Mouse (Mus musculus): ENCODE data around the gene Syne3.
A peak's percentile ranks its signal among the peaks of the same experiment; 100 is the strongest.

Gene Syne3

DNA sequence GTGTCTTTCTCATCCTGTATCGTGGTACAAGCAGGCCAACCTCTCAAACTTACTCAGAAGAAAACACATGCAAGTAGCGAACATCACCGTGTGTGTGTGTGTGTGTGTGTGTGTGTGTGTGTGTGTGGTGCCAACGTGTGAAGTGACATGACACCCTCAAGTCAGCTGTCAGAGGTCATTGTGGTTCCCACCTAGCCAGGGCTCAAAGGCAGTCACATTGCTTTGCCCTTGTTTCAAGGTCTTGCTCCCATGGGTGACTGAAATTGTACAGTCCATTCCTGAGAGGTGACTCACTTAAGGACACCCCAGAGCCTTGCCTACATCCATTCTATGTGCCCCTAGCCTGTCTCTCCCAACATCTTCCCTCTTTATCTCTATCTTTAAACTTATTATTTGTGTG lies 40.0 kb downstream of the Syne3 start:
- DNase-seq (ENCODE audit: low read depth, low spot score), result no peak

DNA sequence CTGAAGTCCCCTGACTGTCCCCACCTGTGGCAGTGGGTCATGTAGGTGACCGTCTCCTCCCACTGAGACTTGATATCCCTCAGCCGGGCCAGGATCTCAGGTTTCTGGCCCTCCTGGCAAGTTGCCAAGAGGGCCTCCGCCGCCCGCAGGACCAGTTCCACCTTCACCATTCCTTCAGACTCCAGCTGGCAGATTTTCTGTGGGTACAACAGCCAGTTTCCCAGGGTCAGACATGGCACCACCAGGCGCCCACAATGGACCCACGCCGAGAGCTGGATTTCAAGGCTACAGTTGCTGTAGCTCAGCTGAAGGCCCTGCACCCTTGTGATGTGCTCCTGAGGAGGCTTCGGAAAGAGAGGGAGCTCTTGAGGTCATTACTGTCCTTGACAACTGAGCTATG lies 40.4 kb downstream of the Syne3 start:
- no peak for DNase-seq (ENCODE audit: low read depth, low spot score)

DNA sequence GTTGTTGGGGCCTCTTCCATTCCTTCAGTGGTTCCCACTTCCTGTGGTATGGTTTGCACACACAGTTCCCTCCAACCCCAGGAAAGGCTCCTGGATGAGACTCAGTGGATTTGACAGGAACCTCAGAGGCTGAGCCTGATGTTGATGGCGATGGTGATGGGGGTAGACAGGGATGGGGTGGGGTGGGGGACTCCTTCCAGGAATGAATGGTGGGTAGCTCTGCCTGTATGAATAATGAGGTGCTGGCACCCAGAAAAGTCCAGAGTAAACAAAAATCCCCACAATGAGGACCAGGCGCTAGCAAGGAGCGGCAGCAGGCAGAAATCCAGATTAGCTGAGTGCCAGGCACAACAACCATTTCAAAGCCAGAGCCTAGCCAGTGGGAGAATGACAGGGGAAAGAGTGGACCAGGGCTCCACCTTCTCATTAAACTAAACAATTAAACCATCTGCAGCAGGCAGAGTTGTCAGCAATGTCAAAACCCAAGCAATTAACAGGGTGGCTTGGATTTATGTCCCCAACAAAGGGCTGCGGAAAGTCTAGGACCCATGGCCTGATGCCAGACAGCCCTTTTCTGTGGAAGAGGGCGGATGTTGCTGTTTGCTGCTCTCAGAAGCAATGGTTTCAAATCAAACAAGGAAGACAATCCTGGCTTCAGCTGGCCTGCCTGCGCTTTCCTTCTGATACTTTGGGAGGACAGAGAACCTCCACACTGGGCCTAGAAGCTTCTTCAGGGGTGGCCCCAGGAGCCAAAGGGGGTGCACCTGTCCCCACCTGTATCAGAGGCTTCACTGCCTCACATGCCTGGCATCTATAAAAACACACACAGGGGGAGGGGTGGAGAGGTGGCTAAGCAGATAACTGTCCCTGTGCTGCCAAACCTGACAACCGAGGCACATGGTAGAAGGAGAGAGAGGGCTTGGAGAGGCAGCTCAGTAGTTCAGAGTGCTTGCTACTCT lies 44.4 kb downstream of the Syne3 start:
- no peak for DNase-seq (ENCODE audit: low read depth, low spot score)

DNA sequence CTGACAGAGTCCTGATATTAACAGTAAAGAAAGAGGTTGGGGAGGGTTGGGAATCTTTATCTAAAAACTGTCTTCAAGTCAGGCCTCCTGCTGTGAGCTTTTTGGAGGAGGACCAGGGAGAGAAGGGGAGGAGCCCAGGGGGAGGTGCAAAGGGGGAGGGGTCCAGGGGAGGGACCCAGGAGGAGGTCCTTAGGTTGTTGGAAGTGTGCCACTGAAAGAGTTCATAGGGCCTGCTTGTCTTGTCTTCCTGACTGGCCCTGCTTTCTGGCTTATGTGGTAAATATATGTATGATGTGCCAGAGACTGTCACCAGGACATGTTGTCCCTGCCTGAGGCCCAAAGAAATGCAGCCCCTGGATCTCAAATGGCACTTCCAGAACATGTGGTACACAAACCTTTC lies 49.2 kb downstream of the Syne3 start:
- no peak for DNase-seq (ENCODE audit: low read depth, low spot score)

DNA sequence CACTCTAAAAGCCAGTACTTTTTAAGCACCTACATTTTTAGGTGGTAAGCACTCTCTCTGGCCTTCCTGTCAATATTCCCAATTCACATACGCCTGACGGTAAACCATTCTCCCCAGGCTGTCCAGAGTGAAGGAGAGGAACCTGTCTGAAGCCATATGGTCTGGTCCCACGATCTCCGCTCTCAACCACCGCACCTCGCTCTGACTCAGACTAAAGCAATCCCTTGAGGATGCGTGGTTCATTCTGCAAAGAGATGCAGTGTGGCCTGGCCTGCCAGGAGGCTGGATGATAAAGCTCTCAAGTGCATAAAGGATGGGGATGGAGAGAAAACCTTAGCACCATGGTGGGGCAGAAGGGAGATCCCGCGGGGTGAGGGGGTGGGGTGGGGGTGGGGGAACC lies 49.6 kb downstream of the Syne3 start:
- no peak for DNase-seq (ENCODE audit: low read depth, low spot score)

DNA sequence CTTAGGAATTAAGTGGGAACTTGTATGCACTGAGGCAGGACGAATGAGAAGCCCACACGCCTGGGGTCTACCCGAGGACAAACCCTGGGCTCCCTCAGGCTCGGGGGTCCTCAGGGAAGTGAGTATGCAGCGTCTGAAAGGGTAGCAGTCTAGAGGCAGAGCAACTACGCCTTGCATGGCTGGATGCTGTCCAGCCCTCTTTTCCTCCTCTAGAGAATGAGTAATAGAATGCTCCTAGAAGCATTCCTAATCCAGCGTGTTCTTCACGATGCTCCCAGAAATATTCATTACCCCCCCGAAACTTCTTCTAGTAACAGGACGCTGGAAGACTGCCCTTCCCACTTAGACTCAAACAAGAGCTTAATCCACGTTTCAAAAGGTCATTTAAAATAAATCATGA lies 51.3 kb downstream of the Syne3 start:
- no peak for DNase-seq (ENCODE audit: low read depth, low spot score)

DNA sequence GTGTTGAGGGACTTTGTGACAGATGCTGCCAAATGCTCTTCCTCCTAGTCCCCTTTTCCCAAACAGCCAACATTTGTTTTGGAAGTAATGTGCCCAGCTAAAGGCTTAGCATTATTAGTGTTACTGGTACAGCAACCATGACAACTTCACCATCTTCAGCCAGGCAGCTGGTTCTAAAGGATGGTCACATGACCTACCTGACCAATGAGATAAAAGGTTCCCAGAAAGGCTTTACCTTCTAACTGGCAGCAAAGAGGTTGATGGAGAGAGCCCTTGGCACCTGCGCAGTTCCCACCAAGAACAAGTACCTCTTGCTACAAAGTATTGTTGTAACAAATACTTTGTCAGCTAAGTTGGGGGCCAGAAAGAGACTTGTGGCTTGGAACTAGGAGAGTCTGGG lies 52.4 kb downstream of the Syne3 start:
- DNase-seq (ENCODE audit: low read depth, low spot score), result no peak

DNA sequence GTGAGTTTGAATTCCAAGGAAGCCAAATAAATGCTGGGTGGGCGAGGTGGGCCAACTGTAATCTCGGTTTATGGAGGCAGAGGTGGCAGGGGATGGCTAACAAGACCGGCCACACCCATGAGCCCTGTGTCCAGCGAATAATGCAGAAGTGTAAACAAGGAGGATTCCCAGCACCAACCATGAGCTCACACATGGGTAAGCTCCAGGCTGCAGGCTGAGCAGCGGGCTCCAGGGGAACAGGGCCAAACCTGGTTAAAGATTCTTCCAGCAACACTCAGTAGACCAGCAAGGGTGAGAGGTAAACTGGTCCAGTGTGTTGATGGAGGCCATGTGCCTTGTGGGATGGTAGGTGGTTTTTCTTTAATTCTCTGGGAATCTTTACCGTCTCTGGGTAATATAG lies 53.2 kb downstream of the Syne3 start:
- no peak for DNase-seq (ENCODE audit: low read depth, low spot score)

DNA sequence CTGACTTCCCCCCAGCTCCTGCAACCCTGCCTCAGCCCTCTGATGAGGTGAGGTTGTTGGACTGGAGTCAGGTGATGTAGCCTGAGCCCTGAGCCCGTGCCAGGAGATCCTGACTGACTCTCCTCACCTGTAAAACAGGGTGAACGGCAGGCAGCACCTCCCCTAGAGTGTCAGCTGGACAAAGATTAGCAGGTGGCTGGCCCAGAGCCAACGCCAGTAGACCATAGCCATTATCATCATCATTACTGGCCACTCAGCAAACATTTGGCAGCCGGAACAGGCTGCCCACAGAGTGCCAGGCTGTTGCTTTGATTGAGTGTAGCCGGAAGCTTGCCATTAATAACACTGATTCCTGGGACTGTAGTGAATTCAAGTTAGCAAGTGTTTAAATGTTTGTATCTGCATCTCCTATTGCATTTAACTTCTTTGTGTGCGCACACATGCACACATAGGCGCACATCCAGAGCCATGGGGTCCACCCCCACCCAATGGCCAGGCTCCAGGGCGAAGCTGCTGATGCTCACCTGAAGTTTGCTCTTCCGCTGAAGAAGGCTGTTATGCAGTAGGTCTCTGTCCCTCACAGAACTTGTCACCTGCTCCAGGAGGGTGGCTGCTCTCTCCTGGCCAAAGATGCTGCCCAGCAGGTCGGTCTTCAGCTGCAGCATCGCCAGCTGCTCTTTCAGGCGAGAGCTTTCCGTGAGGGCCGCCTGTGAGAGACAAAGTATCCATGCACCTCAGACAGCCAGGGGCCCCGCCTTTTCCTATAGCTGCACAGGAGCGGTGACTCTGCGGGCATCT lies 54.4 kb downstream of the Syne3 start:
- no peak for DNase-seq (ENCODE audit: low read depth, low spot score)

DNA sequence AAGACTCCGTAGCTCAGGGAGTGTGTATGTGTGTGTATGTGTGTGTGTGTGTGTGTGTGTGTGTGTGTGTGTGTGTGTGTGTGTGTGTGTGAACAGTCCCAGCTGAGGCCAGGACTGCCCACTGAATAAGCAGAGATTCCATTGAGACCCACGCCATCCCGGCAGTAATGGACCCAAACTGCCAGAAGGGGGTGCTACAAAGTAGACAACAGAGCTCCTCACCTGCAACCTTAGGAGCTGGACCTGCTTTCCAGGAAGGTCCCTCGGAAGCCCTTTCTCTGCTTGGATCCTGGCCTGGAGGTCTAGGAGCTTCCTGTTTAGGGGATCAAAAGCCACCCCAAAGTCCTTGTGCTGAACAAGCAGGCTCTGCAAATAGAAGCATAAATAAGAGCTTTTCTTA lies 55.7 kb downstream of the Syne3 start:
- DNase-seq (ENCODE audit: low read depth, low spot score), result peak; percentile 50

DNA sequence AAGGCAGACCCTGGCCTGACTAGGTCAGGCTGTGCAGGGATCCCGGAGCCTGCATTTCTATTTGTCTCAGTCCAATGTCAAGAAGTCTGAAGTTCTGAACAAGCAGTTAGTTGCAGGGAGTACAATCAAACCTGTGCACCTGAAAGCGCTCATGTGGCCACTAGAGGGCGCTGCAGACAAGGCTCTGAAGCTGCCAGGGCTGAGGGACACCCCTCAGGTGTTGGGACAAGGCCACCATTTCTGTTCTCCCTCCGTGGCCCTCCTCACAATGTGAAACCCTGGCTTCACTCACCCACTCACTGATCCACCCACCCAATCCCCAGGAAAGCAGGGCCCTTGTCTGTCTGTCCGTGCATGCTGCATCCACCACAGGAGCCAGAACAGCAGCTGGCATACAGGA lies 57.2 kb downstream of the Syne3 start:
- peak; percentile 70 for DNase-seq (ENCODE audit: low read depth, low spot score)

DNA sequence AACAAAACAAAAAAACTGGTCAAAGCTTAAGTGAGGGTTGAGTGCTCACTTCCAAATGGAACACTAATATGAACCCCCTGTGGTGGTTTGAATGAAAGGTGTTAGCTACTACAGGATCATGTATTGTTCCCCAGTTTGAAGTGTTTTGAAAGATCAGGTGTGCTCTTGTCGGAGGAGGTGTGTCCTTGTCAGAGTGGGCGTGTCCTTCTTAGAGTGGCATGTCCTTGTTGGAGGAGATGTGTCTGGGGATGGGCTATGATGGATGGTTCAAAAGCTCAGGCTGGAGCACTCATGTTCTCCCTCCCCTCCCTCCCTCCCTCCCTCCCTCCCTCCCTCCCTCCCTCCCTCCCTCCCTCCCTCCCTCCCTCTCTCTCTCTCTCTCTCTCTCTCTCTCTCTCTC lies 61.7 kb downstream of the Syne3 start:
- no peak for DNase-seq (ENCODE audit: low read depth, low spot score)

DNA sequence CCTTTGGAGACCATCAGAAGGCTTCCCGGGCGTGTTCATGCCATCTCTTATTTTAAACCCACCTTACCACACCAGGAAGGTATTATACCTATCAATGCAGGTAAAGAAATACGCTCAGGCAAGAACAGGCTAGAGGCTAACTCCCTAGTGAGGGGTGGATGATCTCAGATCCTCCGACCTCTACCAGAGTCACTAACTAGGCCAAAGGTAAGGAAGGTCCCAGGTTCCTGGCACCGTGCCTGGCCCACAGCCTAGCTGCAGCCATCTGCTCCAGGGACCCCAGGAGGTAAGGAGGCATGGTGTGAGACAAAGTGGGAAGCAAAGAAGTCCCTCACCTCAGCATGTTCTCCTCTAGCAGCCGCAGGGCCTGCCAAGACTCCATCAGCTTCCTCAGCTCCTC lies 63.4 kb downstream of the Syne3 start:
- no peak for DNase-seq (ENCODE audit: low read depth, low spot score)

DNA sequence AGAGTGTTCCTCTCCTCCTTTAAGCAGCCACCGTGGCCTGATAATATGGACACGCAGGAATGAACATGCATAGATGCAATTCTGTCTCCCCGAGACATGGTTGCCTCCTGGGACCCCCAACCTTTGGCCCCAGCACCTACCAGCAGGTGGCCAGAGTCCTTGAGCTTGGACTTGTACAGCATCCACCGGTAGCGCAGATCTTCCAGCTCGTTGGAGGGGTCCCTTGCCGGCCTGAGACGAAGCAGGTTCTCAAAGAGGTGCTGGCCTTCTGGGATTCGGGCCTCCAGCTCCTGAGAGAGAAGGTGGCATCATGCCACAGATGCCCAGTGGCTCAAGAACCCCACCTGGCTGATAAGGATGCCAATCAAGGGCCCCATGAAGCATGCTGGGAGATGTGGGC lies 69.1 kb downstream of the Syne3 start:
- DNase-seq (ENCODE audit: low read depth, low spot score), result no peak

DNA sequence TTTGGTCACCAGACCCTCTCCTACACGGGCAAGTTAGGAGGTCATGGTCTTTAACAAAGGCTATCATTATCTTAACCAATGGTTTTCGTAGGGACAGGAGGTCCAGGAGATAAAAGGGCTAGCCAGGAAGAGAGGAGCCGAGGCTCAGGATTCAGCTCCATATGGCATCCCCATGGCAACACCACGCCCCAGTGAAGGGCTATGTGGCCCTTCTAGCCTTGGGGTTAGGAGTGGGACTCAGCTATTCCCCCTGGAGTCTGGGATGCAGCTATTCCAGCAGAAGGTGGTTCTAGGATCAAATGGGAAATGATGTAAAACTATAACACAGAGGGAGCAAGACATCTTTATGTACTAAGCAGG lies 69.6 kb downstream of the Syne3 start:
- no peak for DNase-seq (ENCODE audit: low read depth, low spot score)

DNA sequence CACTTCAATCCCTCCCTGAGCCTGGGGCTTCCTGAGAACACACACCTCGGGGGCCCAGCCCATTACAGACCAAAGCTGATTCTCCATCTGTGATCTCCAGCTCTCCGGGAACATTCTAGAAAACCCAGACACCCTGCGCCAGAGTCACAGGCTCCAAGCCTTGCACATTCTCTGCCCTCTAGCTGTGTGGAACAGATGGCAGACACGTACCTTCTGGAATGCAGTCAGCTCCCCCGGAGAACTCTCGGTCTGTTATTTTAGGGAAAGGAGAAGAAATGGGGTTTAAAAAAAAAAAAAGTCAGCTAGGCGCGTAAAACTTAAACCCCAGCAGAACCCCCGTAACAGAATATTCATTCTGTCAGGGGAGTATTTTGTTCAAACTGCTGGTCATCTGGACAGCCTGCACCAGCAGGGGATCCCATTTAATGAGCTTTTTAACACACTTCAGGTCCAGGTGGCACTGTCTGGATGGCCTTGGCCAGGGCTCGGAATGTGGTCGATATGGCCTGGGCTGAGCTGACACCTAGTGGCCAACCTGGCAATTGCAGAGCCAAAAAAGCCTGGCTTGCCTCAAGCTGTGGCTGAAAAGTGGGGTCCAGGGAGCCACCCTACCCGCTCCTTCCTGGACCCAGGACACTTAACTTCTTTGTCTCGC lies 70.1 kb downstream of the Syne3 start:
- DNase-seq (ENCODE audit: low read depth, low spot score), result peak; percentile 42

DNA sequence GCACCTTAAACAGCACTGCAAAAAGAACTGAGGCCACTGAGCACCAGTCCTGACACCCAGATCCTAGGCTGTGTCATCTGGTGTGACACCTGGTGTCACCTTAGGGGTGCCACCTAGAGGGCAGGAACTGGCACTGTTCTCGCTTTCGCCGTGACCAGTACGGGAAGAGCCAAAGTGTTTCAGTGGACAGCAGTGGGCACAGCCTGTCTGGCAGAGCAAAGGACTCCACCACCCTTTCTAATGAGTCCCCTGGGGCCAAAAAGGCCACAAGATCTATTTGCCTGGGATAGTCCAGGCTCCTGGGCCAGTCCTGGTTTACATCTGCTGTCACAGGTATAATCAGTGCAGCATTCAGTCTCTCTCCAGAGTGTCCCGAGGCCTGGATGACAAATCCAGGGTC lies 70.7 kb downstream of the Syne3 start:
- DNase-seq (ENCODE audit: low read depth, low spot score), result no peak

DNA sequence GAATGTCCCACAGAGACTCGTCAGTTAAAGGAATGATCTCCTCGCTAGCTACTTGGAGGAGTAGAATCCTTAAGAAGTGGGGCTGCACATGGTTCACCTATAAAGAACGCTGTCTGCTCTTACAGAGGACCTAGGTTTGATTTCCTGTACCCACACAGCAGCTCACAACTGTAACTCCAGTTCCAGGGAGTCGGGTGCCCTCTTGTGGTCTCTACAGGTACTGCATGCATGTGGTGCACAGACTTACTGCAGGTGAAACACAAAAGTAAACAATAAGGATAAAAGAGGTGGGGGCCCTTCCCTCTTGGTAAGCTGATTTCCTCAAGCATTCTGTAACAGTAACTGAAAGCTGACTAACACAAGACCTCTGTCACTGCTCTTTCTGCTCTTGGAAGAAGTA lies 73.4 kb downstream of the Syne3 start:
- DNase-seq (ENCODE audit: low read depth, low spot score), result peak; percentile 44

DNA sequence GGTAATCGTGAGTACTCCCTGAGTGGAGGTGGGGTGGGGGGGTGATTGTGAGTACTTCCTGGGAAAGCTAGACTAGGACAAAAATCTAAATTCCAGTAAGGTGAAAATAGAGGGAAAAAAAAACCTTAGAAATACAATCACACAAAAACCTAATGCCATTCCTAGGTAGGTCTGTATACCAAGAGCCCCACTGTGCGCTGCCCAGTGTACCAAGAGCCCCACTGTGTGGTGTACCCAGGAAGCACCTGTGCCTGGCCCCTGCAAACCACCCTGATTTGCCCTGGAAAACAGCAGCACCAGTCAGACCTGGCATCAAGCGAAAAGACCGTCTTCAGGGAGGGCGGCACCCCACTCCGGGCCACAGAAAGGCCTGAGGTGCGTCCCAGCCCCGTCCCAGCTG lies 74.5 kb downstream of the Syne3 start:
- DNase-seq (ENCODE audit: low read depth, low spot score), result no peak

DNA sequence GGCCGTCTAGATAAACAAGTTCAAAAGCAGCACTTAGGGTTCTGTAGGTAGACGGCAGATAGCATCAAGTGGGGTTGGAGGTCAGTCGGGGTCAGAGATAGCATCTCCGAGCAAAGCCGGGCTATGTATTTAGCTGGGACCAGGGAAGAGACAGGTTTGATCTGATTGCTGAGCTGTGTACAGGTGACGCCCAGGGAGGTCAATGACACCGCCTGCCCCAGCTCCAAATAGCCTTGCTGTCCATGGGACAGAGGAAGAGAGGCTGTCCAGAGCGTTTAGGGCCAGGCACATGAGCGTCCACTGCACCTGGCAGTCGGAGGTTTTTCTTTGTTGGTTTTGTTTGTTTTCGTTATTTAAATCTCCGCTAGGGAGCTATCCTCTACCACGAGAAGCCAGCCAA lies 75.8 kb downstream of the Syne3 start:
- DNase-seq (ENCODE audit: low read depth, low spot score), result no peak

DNA sequence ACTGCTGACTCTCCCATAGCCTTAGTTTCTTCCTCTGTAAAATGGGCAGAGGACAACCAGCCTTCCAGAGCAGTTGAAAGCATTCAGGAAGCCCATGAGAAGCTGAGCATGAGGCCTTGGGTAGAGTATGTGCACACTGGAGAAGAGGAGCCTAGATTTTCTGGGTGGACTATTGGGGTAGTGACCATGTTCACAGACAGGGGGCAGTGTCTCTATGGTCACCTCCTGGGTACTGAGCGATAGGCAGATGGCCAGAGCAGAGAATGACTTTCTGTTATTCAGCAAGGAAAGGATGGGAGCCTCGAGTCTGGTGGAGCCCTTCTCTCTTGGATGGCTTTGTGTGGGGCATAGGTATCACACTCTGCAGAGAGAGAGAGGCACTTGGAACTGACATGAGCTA lies 76.4 kb downstream of the Syne3 start:
- DNase-seq (ENCODE audit: low read depth, low spot score), result no peak

DNA sequence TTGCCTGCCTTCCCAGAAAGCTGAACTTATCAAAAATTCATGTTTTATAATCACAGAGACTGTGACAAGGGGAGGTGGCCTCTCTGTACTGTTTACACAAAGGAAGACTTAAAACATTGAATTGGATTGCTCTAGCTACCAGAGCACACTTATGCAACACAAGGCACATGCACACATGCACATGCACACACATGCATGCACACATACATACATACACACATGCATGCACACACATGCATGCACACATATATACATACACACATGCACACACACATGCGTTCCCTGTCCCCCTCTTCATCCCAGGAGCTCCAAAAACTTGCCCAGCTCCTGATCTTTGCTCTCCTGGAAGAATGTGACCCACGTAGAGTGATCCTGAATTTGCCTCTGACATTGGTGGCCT lies 83.8 kb downstream of the Syne3 start:
- no peak for DNase-seq (ENCODE audit: low read depth, low spot score)

DNA sequence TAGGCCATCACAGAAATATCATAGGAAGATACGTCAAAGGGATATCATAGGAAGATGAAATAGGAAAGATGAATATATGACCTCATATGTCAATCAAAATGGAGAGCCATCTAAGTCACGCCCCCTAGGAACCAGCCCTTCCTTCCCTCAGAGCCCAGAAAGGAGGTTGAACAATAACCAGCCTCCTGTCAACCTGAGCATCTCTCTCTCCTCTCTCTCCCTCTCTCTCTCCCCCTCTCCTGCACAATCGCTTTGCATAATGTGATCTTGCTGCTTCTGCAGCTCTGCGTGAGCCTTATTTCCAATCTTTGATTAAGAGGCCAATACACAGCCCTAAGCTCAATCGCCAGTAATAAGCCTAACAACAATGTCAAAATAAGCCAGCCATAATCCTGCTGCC lies 84.6 kb downstream of the Syne3 start:
- no peak for DNase-seq (ENCODE audit: low read depth, low spot score)

All from c-Kit-negative CD71-positive TER-119-positive erythroid progenitor cells, embryonic 14.5 days (primary cell).